In genomic region chr17:91385949-91386348, GRCm38 (mm10) we compare ENCODE assay signal across 31 mouse cellular contexts.
A peak's percentile ranks its signal among the peaks of the same experiment; 100 is the strongest.
DNase-seq lines count a peak whose midpoint lies in the region; ATAC-seq and TF ChIP-seq lines count a peak whose summit lies in the region.
"Had no signal": no experiment of that assay in that cellular context is flagged by ENCODE, and none has a peak within 500 bp of the region (broad histone marks: within the 10 kb centered on the region; RNA-seq: fewer than 3 reads in every experiment).

No protein-coding gene starts in this region.

- intact Hi-C loops in left cerebral cortex, postnatal 25 days (cut with DNase I) = no loop called here
- intact Hi-C loops in left cerebral cortex, adult 2 months (cut with DNase I) = no loop called here

- no peak overlapping the region for H3K4me2 ChIP-seq in liver, embryonic 12.5 days
- H3K4me2 ChIP-seq: embryonic facial prominence, embryonic 12.5 days; embryonic facial prominence, embryonic 15.5 days; heart, embryonic 12.5 days; heart, embryonic 15.5 days; hindbrain, embryonic 13.5 days had no signal

- no peak overlapping the region for H3K4me3 ChIP-seq in left cerebral cortex, adult 2 months
- H3K4me3 ChIP-seq in liver, embryonic 12.5 days = no peak overlapping the region
- H3K4me3 ChIP-seq: embryonic facial prominence, embryonic 12.5 days; embryonic facial prominence, embryonic 15.5 days; gastrocnemius, adult 2 months; heart, embryonic 12.5 days; heart, embryonic 15.5 days; hindbrain, embryonic 10.5 days; hindbrain, embryonic 13.5 days had no signal

- H3K27ac ChIP-seq in left cerebral cortex, adult 2 months = no peak overlapping the region
- H3K27ac ChIP-seq in liver, embryonic 12.5 days = no peak overlapping the region
- H3K27ac ChIP-seq: embryonic facial prominence, embryonic 12.5 days; embryonic facial prominence, embryonic 15.5 days; gastrocnemius, adult 2 months; heart, embryonic 15.5 days; hindbrain, embryonic 10.5 days; hindbrain, embryonic 13.5 days had no signal

- no peaks in the 10 kb centered on the region for H3K27me3 ChIP-seq in liver, embryonic 12.5 days (replicated peaks)
- H3K27me3 ChIP-seq: CH12.LX; embryonic facial prominence, embryonic 12.5 days; embryonic facial prominence, embryonic 15.5 days; heart, embryonic 12.5 days; heart, embryonic 15.5 days; hindbrain, embryonic 13.5 days had no signal

- H3K4me1 ChIP-seq in liver, embryonic 12.5 days = no peaks in the 10 kb centered on the region
- H3K4me1 ChIP-seq: embryonic facial prominence, embryonic 12.5 days; embryonic facial prominence, embryonic 15.5 days; heart, embryonic 12.5 days; heart, embryonic 15.5 days; hindbrain, embryonic 10.5 days; hindbrain, embryonic 13.5 days had no signal

- H3K9me3 ChIP-seq in liver, embryonic 12.5 days (replicated peaks) = no peaks in the 10 kb centered on the region
- H3K9me3 ChIP-seq: embryonic facial prominence, embryonic 12.5 days; embryonic facial prominence, embryonic 15.5 days; G1E; heart, embryonic 12.5 days; heart, embryonic 15.5 days; hindbrain, embryonic 10.5 days; hindbrain, embryonic 13.5 days had no signal

- no peaks in the 10 kb centered on the region for H3K36me3 ChIP-seq in liver, embryonic 12.5 days
- H3K36me3 ChIP-seq: embryonic facial prominence, embryonic 12.5 days; embryonic facial prominence, embryonic 15.5 days; G1E; heart, embryonic 12.5 days; heart, embryonic 15.5 days; hindbrain, embryonic 10.5 days; hindbrain, embryonic 13.5 days had no signal

- no peak overlapping the region for H3K9ac ChIP-seq in liver, embryonic 12.5 days
- H3K9ac ChIP-seq: embryonic facial prominence, embryonic 12.5 days; embryonic facial prominence, embryonic 15.5 days; forebrain, postnatal 0 days; heart, embryonic 12.5 days; heart, embryonic 15.5 days; hindbrain, embryonic 13.5 days had no signal

- TF ChIP-seq CTCF in left cerebral cortex, adult 2 months (IDR thresholded peaks at IDR 0.05) = no peak

- WGBS in liver, embryonic 12.5 days (ENCODE audit: insufficient replicate concordance) = 79% methylated on average over 2 of the region's 2 CpGs

- ATAC-seq in liver, embryonic 12.5 days = no peak
- ATAC-seq: activated CD4-positive, CD25-positive, alpha-beta regulatory T cell, adult 4 months; forebrain, embryonic 14.5 days; forebrain, postnatal 0 days; hindbrain, embryonic 16.5 days; intestine, embryonic 16.5 days had no signal

- peak; percentile 3 to 31 for DNase-seq in frontal cortex, adult 2 months (ENCODE audit: extremely low spot score in 1 of 2, low spot score in 1 of 2)
- no peak for DNase-seq in frontal cortex, postnatal 14 days (ENCODE audit: low spot score in 2 of 2)
- peak; percentile 3 to 43 for DNase-seq in left cerebral cortex, postnatal 25 days (ENCODE audit: low spot score in 2 of 2)
- DNase-seq in left cerebral cortex, adult 2 months (ENCODE audit: extremely low spot score in 1 of 2, low spot score in 2 of 2) = no peak
- DNase-seq in Muller cell, postnatal 12 days (ENCODE audit: inconsistent ontology term) = peak; percentile 17
- peak; percentile 63 for DNase-seq in brain, adult 2 months (ENCODE audit: low read depth, low spot score)
- DNase-seq: adrenal gland, adult 8-10 months; adrenal gland, postnatal 25 days; B cell, adult 2 months; cerebellum, adult 18-20 months; cerebellum, adult 9-10 months; cerebellum, postnatal 14 days; forebrain, postnatal 0 days; gastrocnemius, adult 2 months; gastrocnemius, postnatal 14 days; heart, adult 11 months; heart, postnatal 10 days; heart, postnatal 36 days had no signal

Comparison
In these comparisons a context has a peak if more than half of its experiments do, and no peak if none do; other contexts are left out.
1. DNase-seq: peak in frontal cortex, adult 2 months (2 of 2), left cerebral cortex, postnatal 25 days (2 of 2), Muller cell, postnatal 12 days (single experiment) and brain, adult 2 months (single experiment); none in frontal cortex, postnatal 14 days (0 of 2) and left cerebral cortex, adult 2 months (0 of 2).